Mouse (Mus musculus) lung, postnatal 0 days (tissue): ENCODE data around the gene Mtm1. TPM values are rescaled to one million over a fixed set of nuclear protein-coding genes. Genes with fewer than 3 reads are reported as not detected.

Experiments used
- ATAC-seq: fragments of 200-750 bp; cut with Nextera tagmentation; 2 replicates; pipeline ENCODE4 v1.8.0; 2017; ENCODE audit warnings: moderate library complexity
- DNase-seq: peaks from one replicate; pipeline ENCODE4 v3.0.0-alpha.2; 2016; ENCODE audit warnings: low spot score
- H3K27ac ChIP-seq: fragments of 300-500 bp; sonication (generic); 2 replicates; pipeline ENCODE4 v1.5.1; 2014; ENCODE audit warnings: antibody characterized with exemption, mild to moderate bottlenecking, low read length, mixed read lengths
- H3K27me3 ChIP-seq: fragments of 300-500 bp; sonication (generic); replicated peaks from 2 replicates; pipeline ENCODE4 v1.6.1; 2014; ENCODE audit warnings: low read length, mixed read lengths; ENCODE audit not compliant: insufficient read depth
- H3K36me3 ChIP-seq: fragments of 300-500 bp; sonication (generic); 2 replicates; pipeline ENCODE4 v1.6.1; 2014; ENCODE audit warnings: low read length, mixed read lengths; ENCODE audit not compliant: insufficient read depth
- H3K4me1 ChIP-seq: fragments of 300-500 bp; sonication (generic); 2 replicates; pipeline ENCODE4 v1.6.1; 2014; ENCODE audit warnings: antibody characterized with exemption, low read depth, low read length, mixed read lengths; ENCODE audit not compliant: insufficient read depth
- H3K4me2 ChIP-seq: fragments of 300-500 bp; sonication (generic); replicated peaks from 2 replicates; pipeline ENCODE4 v1.6.1; 2014; ENCODE audit warnings: low read depth, mild to moderate bottlenecking, low read length, moderate library complexity, mixed read lengths
- H3K4me3 ChIP-seq: fragments of 300-500 bp; sonication (generic); 2 replicates; pipeline ENCODE4 v1.5.1; 2014; ENCODE audit warnings: low read depth, low read length
- H3K9ac ChIP-seq: fragments of 300-500 bp; sonication (generic); replicated peaks from 2 replicates; pipeline ENCODE4 v1.6.1; 2014; ENCODE audit warnings: low read depth, mild to moderate bottlenecking
- H3K9me3 ChIP-seq: fragments of 300-500 bp; sonication (generic); 2 replicates; pipeline ENCODE4 v1.6.1; 2016; ENCODE audit warnings: low read length, mixed read lengths
- CTCF ChIP-seq: IDR thresholded peaks from 2 replicates; pipeline ENCODE4 v1.5.1; 2016; ENCODE audit warnings: antibody characterized with exemption, mild to moderate bottlenecking
- EP300 ChIP-seq: IDR thresholded peaks from 2 replicates; pipeline ENCODE4 v1.6.1; 2016; ENCODE audit warnings: antibody characterized with exemption, mild to moderate bottlenecking, control low read depth
- WGBS: fragments of 180-500 bp; shearing (Covaris S2); extraction: QIAGEN DNeasy Blood & Tissue Kit; methylation state at CpG from one replicate; pipeline ENCODE4 v1.1.7; 2014; 5-methylcytosine and 5-hydroxymethylcytosine counted together
- polyA plus RNA-seq: library from polyadenylated mRNA; unstranded; fragments of >200 nt; fragmentation: Nextera tagmentation; extraction: Ambion mirVana; gene quantifications from 2 replicates; pipeline ENCODE4 v1.2.1, GENCODE M21; 2015

Gene Mtm1
- polyA plus RNA-seq: 8.4 and 8.8 TPM in 2 replicates

GRCm38 (mm10) chrX:71210467-71210866 is at the start of gene Mtm1:
TSS of gene Mtm1 (plus strand) at chrX:71210767.
- no peak within 1 kb of the TSS for H3K4me2 ChIP-seq
- WGBS: 84% methylated on average over 1 of the region's 1 CpGs
- no peak for ATAC-seq

DNA sequence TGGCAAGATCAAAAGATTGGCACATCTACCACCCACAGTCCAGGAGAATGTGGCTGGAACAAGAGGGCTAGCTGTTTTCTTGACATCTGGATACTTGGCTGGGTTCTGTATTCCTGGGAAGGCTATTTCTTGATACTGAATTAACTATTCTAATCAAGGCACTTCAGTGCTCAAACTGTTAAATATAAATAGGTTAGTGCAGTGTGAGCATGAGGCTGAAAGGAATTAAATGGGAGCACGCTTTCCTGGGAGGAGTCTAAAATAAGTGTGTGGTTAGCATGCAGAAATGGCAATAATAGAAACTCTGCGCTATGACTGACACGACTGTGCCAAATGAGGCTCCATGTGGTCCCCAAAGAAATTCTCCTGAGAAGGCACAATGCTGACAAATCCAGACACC is 29.0 kb upstream of the Mtm1 start:
- 81% methylated on average over 3 of the region's 3 CpGs for WGBS
- Histone ChIP-seq H3K9me3 (no peaks in the 10 kb centered on the region), H3K4me1 (no peaks in the 10 kb centered on the region), H3K27ac (no peak overlapping the region), H3K9ac (no peak overlapping the region), H3K4me3 (no peak overlapping the region), H3K4me2 (no peak overlapping the region), H3K27me3 (no peaks in the 10 kb centered on the region), H3K36me3 (no peaks in the 10 kb centered on the region)
- no peak for TF ChIP-seq CTCF
- TF ChIP-seq EP300: no peak
- DNase-seq (no peak), ATAC-seq (no peak)

More at GRCm38 (mm10) chrX:71210467-71210866, at the start of gene Mtm1:
- Histone ChIP-seq H3K9ac (no peak within 1 kb of the TSS), H3K4me3 (no peak within 1 kb of the TSS), H3K27me3 (no peaks in the 10 kb centered on the region), H3K27ac (no peak within 1 kb of the TSS), H3K4me1 (no peaks in the 10 kb centered on the region), H3K36me3 (no peaks in the 10 kb centered on the region), H3K9me3 (no peaks in the 10 kb centered on the region)
- no peak for DNase-seq
- TF ChIP-seq EP300 (no peak), CTCF (no peak)

GRCm38 (mm10) chrX:71183671-71184070 is 26.9 kb upstream of the Mtm1 start:
- Histone ChIP-seq H3K27ac (no peak overlapping the region), H3K9me3 (no peaks in the 10 kb centered on the region), H3K9ac (no peak overlapping the region), H3K27me3 (no peaks in the 10 kb centered on the region), H3K4me1 (no peaks in the 10 kb centered on the region), H3K36me3 (no peaks in the 10 kb centered on the region), H3K4me2 (no peak overlapping the region), H3K4me3 (no peak overlapping the region)
- TF ChIP-seq EP300 (no peak), CTCF (no peak)
- ATAC-seq (no peak), DNase-seq (no peak)
- 81% methylated on average over 4 of the region's 4 CpGs for WGBS

- no peaks in the 10 kb centered on the region for H3K4me1 ChIP-seq
- no peak for TF ChIP-seq EP300
- no peak for TF ChIP-seq CTCF
- H3K27ac ChIP-seq: no peak overlapping the region
- WGBS: 83% methylated on average over 1 of the region's 1 CpGs
- no peak for DNase-seq
- no peaks in the 10 kb centered on the region for H3K36me3 ChIP-seq
- no peak overlapping the region for H3K4me3 ChIP-seq
- no peak overlapping the region for H3K9ac ChIP-seq
- no peaks in the 10 kb centered on the region for H3K27me3 ChIP-seq
- ATAC-seq: no peak
- no peak overlapping the region for H3K4me2 ChIP-seq
- H3K9me3 ChIP-seq: no peaks in the 10 kb centered on the region
Measured at GRCm38 (mm10) chrX:71186396-71186795, 24.2 kb upstream of the Mtm1 start.

DNA sequence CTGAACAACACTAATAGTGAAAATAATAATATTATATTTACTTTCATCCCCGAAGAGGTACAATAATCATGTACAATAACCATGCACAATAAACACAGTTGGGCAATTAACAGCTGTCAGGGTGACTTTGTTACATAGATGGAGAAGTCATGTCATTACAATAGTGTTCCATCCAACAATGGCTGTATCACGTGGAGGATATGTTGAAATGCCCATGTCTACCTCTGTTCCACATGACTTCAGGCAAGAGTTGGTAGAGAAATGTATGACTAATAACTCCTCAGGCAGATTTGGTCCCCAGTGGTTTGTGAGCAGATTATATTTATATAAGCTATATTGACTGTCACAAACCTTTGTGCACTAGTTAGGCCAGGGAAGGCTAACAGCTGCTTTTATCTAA is 5.8 kb upstream of the Mtm1 start:
- H3K27me3 ChIP-seq: no peaks in the 10 kb centered on the region; the same call in 1 of the 2 replicates
- H3K4me3 ChIP-seq: no peak overlapping the region
- no peak overlapping the region for H3K9ac ChIP-seq
- DNase-seq (no peak), ATAC-seq (no peak)
- 63% methylated on average over 2 of the region's 2 CpGs for WGBS
- H3K27ac ChIP-seq: no peak overlapping the region
- H3K4me2 ChIP-seq: no peak overlapping the region
- H3K9me3 ChIP-seq: no peaks in the 10 kb centered on the region
- H3K4me1 ChIP-seq: no peaks in the 10 kb centered on the region
- H3K36me3 ChIP-seq: no peaks in the 10 kb centered on the region
- TF ChIP-seq EP300 (no peak), CTCF (no peak)

GRCm38 (mm10) chrX:71205821-71206542 is 4.6 kb upstream of the Mtm1 start:
- TF ChIP-seq CTCF: no peak
- TF ChIP-seq EP300: no peak
- no peak overlapping the region for H3K4me3 ChIP-seq
- no peaks in the 10 kb centered on the region; the same call in 1 of the 2 replicates for H3K27me3 ChIP-seq
- no peak for DNase-seq
- ATAC-seq: no peak
- H3K9me3 ChIP-seq: no peaks in the 10 kb centered on the region
- H3K4me2 ChIP-seq: no peak overlapping the region
- no peaks in the 10 kb centered on the region for H3K4me1 ChIP-seq
- H3K27ac ChIP-seq: no peak overlapping the region
- H3K36me3 ChIP-seq: no peaks in the 10 kb centered on the region
- no peak overlapping the region for H3K9ac ChIP-seq
- WGBS: 79% methylated on average over 1 of the region's 1 CpGs
